Mouse (Mus musculus) lung, postnatal 0 days (tissue): ENCODE measurements around the gene Agbl4.

ENCODE experiments used
- CTCF ChIP-seq: IDR thresholded peaks from 2 replicates; pipeline ENCODE4 v1.5.1; 2016; ENCODE audit warnings: antibody characterized with exemption, mild to moderate bottlenecking
- EP300 ChIP-seq: IDR thresholded peaks from 2 replicates; pipeline ENCODE4 v1.6.1; 2016; ENCODE audit warnings: antibody characterized with exemption, mild to moderate bottlenecking, control low read depth

- TF ChIP-seq CTCF (no peak), EP300 (no peak)
These were observed 1306.7 kb downstream of the Agbl4 start for GRCm38 (mm10) chr4:111704126-111704525.
